ENCODE assay signal across 21 mouse cellular contexts in genomic region chr6:121051411-121051810, GRCm38 (mm10).
DNase-seq lines count a peak whose midpoint lies in the region; ATAC-seq and TF ChIP-seq lines count a peak whose summit lies in the region.
"Had no signal": no experiment of that assay in that cellular context is flagged by ENCODE, and none has a peak within 500 bp of the region (broad histone marks: within the 10 kb centered on the region; RNA-seq: fewer than 3 reads in every experiment).

No protein-coding gene starts in this region.

- no peak for TF ChIP-seq CTCF in liver, adult 2 months (IDR thresholded peaks at IDR 0.05; ENCODE audit: low read depth, low read length)
- no peak for TF ChIP-seq CTCF in midbrain, postnatal 0 days (IDR thresholded peaks at IDR 0.05)

- no peak overlapping the region for H3K4me2 ChIP-seq in heart, embryonic 15.5 days
- H3K4me2 ChIP-seq in midbrain, postnatal 0 days (ENCODE audit: low read depth, low read length, poor library complexity, severe bottlenecking) = no peak overlapping the region
- H3K4me2 ChIP-seq: hindbrain, embryonic 15.5 days; lung, embryonic 15.5 days; stomach, embryonic 15.5 days had no signal

- H3K27ac ChIP-seq in heart, embryonic 15.5 days = 0 out of 2 replicates have a peak overlapping the region, but pooled peaks have one; percentile 12
- H3K27ac ChIP-seq in liver, adult 2 months (replicated peaks; ENCODE audit: insufficient read depth, low read depth, low read length) = no peak overlapping the region
- H3K27ac ChIP-seq in midbrain, postnatal 0 days (ENCODE audit: low read depth, low read length) = no peak overlapping the region
- H3K27ac ChIP-seq: hindbrain, embryonic 15.5 days; lung, embryonic 15.5 days; stomach, embryonic 15.5 days had no signal

- ATAC-seq in heart, embryonic 15.5 days (replicated peaks; ENCODE audit: insufficient number of reproducible peaks, insufficient read depth, low FRiP score, low read depth) = no peak
- no peak for ATAC-seq in midbrain, postnatal 0 days (ENCODE audit: low FRiP score)
- ATAC-seq: midbrain, embryonic 16.5 days had no signal

- H3K9ac ChIP-seq in heart, embryonic 15.5 days = no peak overlapping the region
- no peak overlapping the region for H3K9ac ChIP-seq in liver, adult 2 months (ENCODE audit: low read depth, low read length)
- no peak overlapping the region for H3K9ac ChIP-seq in midbrain, postnatal 0 days (replicated peaks; ENCODE audit: low read length, poor library complexity, severe bottlenecking)
- H3K9ac ChIP-seq: hindbrain, embryonic 15.5 days; liver, embryonic 13.5 days; lung, embryonic 15.5 days; stomach, embryonic 15.5 days had no signal

- DNase-seq in gastrocnemius, adult 18-20 months (ENCODE audit: low spot score) = peak; percentile 61
- no peak for DNase-seq in gastrocnemius, postnatal 36 days
- no peak for DNase-seq in heart, adult 8-10 months (ENCODE audit: low spot score)
- DNase-seq in liver, adult 2 months (ENCODE audit: extremely low read depth, low read depth, low spot score) = peak; percentile 56
- no peak for DNase-seq in liver
- no peak for DNase-seq in midbrain, postnatal 0 days (ENCODE audit: low spot score)
- no peak for DNase-seq in T-cell, adult 2 months (ENCODE audit: low spot score)
- DNase-seq: adrenal gland, postnatal 25 days; cerebellum, adult 11-12 months; cerebellum, postnatal 36 days; kidney, adult 11 months; lung, postnatal 4 days; right cerebral cortex, postnatal 25 days; thymus, adult 18-20 months had no signal

- intact Hi-C loops in gastrocnemius, postnatal 36 days (cut with DNase I) = no loop called here

- WGBS in heart, embryonic 15.5 days = 50% methylated on average over 8 of the region's 8 CpGs
- 49% methylated on average over 8 of the region's 8 CpGs for WGBS in liver, adult 2 months
- 76% methylated on average over 8 of the region's 8 CpGs for WGBS in midbrain, postnatal 0 days

- TF ChIP-seq POLR2A in liver, adult 2 months (IDR thresholded peaks at IDR 0.05; ENCODE audit: extremely low read depth, insufficient read depth, low read length) = no peak

- no peaks in the 10 kb centered on the region for H3K27me3 ChIP-seq in heart, embryonic 15.5 days
- no peaks in the 10 kb centered on the region for H3K27me3 ChIP-seq in liver, adult 2 months (ENCODE audit: control insufficient read depth, insufficient read depth, low read length)
- no peaks in the 10 kb centered on the region for H3K27me3 ChIP-seq in midbrain, postnatal 0 days (ENCODE audit: insufficient read depth, low read length)
- H3K27me3 ChIP-seq: hindbrain, embryonic 15.5 days; liver, embryonic 13.5 days; lung, embryonic 15.5 days; stomach, embryonic 15.5 days had no signal

- H3K4me1 ChIP-seq in heart, embryonic 15.5 days (replicated peaks) = peaks cover 84% of the 10 kb centered on the region
- H3K4me1 ChIP-seq in liver, adult 2 months (ENCODE audit: control insufficient read depth, insufficient read depth, low read length) = peaks cover 29% of the 10 kb centered on the region
- 0 out of 2 replicates have a peak, but pooled peaks cover 2% of the 10 kb centered on the region for H3K4me1 ChIP-seq in midbrain, postnatal 0 days (ENCODE audit: insufficient read depth, low read length)

- H3K4me3 ChIP-seq in heart, embryonic 15.5 days = no peak overlapping the region
- no peak overlapping the region for H3K4me3 ChIP-seq in liver, adult 2 months (ENCODE audit: insufficient read depth, low read depth, low read length)
- no peak overlapping the region for H3K4me3 ChIP-seq in midbrain, postnatal 0 days (ENCODE audit: low read depth, low read length)
- H3K4me3 ChIP-seq: hindbrain, embryonic 15.5 days; liver, embryonic 13.5 days; lung, embryonic 15.5 days; stomach, embryonic 15.5 days had no signal

- peaks cover 50% of the 10 kb centered on the region; the same call in 1 of the 2 replicates for H3K79me2 ChIP-seq in liver, adult 2 months (ENCODE audit: control insufficient read depth, insufficient read depth, low read length)

- no peaks in the 10 kb centered on the region for H3K36me3 ChIP-seq in heart, embryonic 15.5 days
- no peaks in the 10 kb centered on the region for H3K36me3 ChIP-seq in liver, adult 2 months (ENCODE audit: control insufficient read depth, insufficient read depth, low read length)
- no peaks in the 10 kb centered on the region for H3K36me3 ChIP-seq in midbrain, postnatal 0 days (ENCODE audit: insufficient read depth, low read length)
- H3K36me3 ChIP-seq: hindbrain, embryonic 15.5 days; liver, embryonic 13.5 days; lung, embryonic 15.5 days; stomach, embryonic 15.5 days had no signal

- no peaks in the 10 kb centered on the region for H3K9me3 ChIP-seq in heart, embryonic 15.5 days (replicated peaks)
- H3K9me3 ChIP-seq in midbrain, postnatal 0 days (ENCODE audit: low read length) = no peaks in the 10 kb centered on the region
- H3K9me3 ChIP-seq: G1E; hindbrain, embryonic 15.5 days; liver, embryonic 13.5 days; lung, embryonic 15.5 days; stomach, embryonic 15.5 days had no signal

Comparison
In these comparisons a context has a peak if more than half of its experiments do, and no peak if none do; other contexts are left out.
1. DNase-seq: peak in gastrocnemius, adult 18-20 months (single experiment) and liver, adult 2 months (single experiment); none in gastrocnemius, postnatal 36 days (0 of 2), heart, adult 8-10 months (single experiment), liver (single experiment), midbrain, postnatal 0 days (single experiment) and T-cell, adult 2 months (single experiment).